Mouse (Mus musculus) testis, adult 2 months (tissue): ENCODE measurements around the gene Ssna1.

Source experiments
- CTCF ChIP-seq: fragments of 200-500 bp; IDR thresholded peaks from 2 replicates; pipeline ENCODE4 v1.5.1; 2012; ENCODE audit warnings: low read depth, mild to moderate bottlenecking, inconsistent platforms, low read length, moderate library complexity; ENCODE audit not compliant: control insufficient read depth, insufficient read depth, insufficient replicate concordance
- POLR2A ChIP-seq: fragments of 200-500 bp; IDR thresholded peaks from 2 replicates; pipeline ENCODE4 v1.6.1; 2012; ENCODE audit warnings: low read depth, mild to moderate bottlenecking, inconsistent platforms, low read length, moderate library complexity; ENCODE audit not compliant: control insufficient read depth

DNA sequence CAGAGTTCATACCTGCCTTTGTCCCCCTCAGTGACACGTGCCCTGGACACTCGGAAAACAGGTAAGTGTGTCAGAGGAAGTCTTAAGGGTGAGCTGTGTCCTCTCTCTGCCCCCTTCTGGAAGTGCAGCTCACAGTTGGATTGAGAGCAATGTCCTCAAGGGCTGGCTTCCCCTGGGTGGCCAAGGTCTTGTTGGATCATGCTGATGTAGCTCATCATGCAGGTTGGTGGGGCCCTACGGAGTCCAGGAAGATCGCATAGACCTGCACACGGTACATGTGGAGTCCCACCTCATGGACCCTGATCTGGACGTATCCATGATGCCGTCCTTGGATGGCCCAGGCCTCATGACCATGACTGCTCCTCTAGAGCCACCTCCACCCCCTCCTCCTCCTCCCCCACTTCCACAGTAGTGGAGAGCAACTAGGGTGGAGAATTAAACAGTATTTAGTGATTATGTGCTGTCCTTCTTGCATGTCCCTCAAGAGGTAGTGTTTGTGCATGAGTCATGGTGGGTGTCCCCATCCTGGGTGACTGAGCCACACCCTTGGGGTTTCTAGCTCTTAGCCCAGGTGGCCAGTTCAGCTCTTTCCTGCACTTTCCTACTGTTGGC lies 16.6 kb upstream of the Ssna1 start:
- no peak for TF ChIP-seq POLR2A
- TF ChIP-seq CTCF = no peak
